Mouse (Mus musculus) G1E (cell line): ENCODE measurements around the gene Olfr890.

Source experiments
- CTCF ChIP-seq: IDR thresholded peaks from 2 replicates; pipeline ENCODE4 v1.5.1; 2012; ENCODE audit warnings: low read depth, low read length, inconsistent platforms, mixed read lengths
- GATA1 ChIP-seq: IDR thresholded peaks from 2 replicates; pipeline ENCODE4 v1.6.1; 2012; ENCODE audit warnings: borderline replicate concordance, low read length, inconsistent platforms, mixed read lengths
- POLR2AphosphoS5 ChIP-seq: IDR thresholded peaks from 2 replicates; pipeline ENCODE4 v1.6.1; 2012; ENCODE audit warnings: low read depth, low read length, inconsistent platforms; ENCODE audit not compliant: insufficient replicate concordance
- TAL1 ChIP-seq: conservative IDR thresholded peaks from 2 replicates; pipeline ENCODE4 v1.6.1; 2012; ENCODE audit warnings: low read depth, low read length, inconsistent platforms, mixed read lengths

GRCm38 (mm10) chr9:38180721-38181120, 38.4 kb downstream of the Olfr890 start, which contains the start of gene Olfr891:
- TF ChIP-seq CTCF (no peak), GATA1 (no peak), POLR2AphosphoS5 (no peak), TAL1 (no peak)
